Mouse (Mus musculus): Measurements from ENCODE around the gene Tmc8.

GRCm38 (mm10) chr11:117762246-117762645 is 19.6 kb upstream of the Tmc8 start:
- TF ChIP-seq GATA1 (IDR thresholded peaks at IDR 0.05; ENCODE audit: low read length) (no peak), TAL1 (IDR thresholded peaks at IDR 0.05; ENCODE audit: low read length) (no peak)

Data from erythroblast, embryonic 14.5 days (primary cell).